Mouse (Mus musculus): ENCODE results near the gene Slc22a6.
A peak's percentile ranks its signal among the peaks of the same experiment; 100 is the strongest.

Gene Slc22a6

DNA sequence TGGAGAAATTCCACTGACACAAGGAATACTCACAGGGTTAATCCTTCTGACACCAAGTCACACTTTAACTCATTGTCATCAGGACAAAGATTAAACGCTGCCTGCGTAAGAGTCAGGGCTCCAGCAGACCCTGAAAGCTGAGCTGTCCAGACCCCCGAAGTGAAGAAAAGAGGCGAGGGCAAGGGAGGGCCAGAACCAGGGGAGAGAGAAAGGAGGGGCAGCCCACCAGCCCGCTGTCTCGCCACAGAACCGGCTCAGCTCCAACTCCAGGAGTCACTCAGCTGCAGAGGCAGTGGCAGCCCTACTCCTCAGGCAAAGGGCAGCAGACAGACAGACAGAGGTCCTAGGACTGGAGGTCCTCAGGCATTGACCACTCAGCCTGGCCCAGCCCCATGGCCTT is at the start of gene Slc22a6:
Slc22a6 (plus strand) TSS at position 136 of the 400 bp plus-strand sequence.
- no peak for DNase-seq (ENCODE audit: low read depth, low spot score)
- no peaks in the 10 kb centered on the region for H3K36me3 ChIP-seq (ENCODE audit: control insufficient read depth, insufficient read depth, low read length, poor library complexity, severe bottlenecking)
- no peaks in the 10 kb centered on the region for H3K27me3 ChIP-seq (ENCODE audit: control insufficient read depth, insufficient read depth, low read length, poor library complexity, severe bottlenecking)

DNA sequence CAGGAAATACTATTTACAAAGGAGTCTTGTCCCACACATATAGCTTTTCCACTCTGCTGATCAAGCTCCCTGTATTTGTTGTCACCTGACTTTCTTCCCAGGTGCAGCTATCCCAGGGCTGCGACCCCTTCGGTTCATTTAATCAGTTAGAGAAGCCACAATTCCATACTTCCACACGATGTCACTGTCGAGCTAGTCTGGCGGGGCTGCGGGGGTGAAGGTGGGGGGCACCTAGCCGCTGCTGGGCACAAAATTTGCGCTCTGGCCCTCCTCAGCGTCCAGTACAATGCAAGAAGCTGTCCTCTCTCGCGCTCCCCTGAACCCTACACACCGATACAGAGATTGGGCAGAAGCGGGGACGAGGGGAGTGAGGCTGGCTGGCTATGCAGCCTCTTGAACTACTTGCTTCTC is 48.4 kb upstream of the Slc22a6 start:
- Histone ChIP-seq H3K27me3 (ENCODE audit: control insufficient read depth, insufficient read depth, low read length, poor library complexity, severe bottlenecking) (no peaks in the 10 kb centered on the region), H3K36me3 (ENCODE audit: control insufficient read depth, insufficient read depth, low read length, poor library complexity, severe bottlenecking) (no peaks in the 10 kb centered on the region)
- DNase-seq (ENCODE audit: low read depth, low spot score) = peak; percentile 35

DNA sequence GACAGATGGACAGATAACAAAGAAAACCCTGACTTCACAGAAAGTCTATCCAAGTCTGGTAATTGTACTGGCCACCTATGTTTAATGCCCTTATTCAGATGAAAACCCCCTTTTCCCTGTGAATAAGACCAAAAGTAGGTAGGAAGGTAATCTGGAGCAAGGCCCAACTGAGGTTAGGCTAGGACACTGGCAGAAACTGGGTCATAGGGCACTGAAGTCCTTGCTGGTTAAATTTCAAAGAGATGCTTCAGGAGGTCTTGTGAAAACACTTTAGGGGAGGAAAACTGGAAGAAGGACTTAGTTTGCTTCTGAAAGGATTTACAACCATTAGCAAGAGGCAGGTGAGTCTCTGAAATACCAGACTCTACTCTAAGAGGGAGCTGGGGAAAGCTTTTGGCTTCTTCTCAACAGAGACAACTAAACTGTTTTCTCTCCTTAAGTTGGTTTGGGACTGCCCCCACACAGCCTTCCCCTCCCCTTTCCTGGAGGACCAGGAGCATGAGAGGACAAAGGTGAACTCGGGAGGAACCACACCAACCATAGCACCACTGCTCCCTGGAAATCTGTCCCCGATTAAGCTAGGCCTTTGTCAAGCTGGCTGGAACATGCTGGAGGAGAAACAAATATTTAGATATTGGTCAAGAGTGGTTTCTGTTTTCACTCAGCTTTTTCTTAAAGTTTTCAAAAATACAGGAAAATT is 47.3 kb upstream of the Slc22a6 start:
- H3K36me3 ChIP-seq (ENCODE audit: control insufficient read depth, insufficient read depth, low read length, poor library complexity, severe bottlenecking) = no peaks in the 10 kb centered on the region
- no peak for DNase-seq (ENCODE audit: low read depth, low spot score)
- H3K27me3 ChIP-seq (ENCODE audit: control insufficient read depth, insufficient read depth, low read length, poor library complexity, severe bottlenecking) = no peaks in the 10 kb centered on the region

DNA sequence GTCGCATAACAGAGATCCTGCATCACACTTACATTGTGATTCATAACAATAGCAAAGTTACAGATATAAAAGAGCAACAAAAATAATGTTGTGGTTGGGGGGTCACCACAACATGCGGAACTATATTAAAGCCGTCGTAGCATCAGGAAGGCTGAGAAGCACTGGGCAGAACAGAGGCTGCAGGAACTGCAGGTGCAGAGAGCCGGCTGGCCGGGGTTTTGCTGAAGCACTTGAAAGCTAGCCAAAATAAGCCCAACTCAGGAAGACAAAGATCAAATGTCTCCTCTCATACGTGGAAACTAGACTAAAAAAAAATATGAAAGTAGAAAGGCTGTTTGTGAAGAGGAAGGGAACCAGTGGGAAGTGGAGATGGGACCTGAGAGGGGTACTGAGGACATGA is 46.1 kb upstream of the Slc22a6 start:
- DNase-seq (ENCODE audit: low read depth, low spot score) = no peak
- H3K27me3 ChIP-seq (ENCODE audit: control insufficient read depth, insufficient read depth, low read length, poor library complexity, severe bottlenecking) = no peaks in the 10 kb centered on the region

DNA sequence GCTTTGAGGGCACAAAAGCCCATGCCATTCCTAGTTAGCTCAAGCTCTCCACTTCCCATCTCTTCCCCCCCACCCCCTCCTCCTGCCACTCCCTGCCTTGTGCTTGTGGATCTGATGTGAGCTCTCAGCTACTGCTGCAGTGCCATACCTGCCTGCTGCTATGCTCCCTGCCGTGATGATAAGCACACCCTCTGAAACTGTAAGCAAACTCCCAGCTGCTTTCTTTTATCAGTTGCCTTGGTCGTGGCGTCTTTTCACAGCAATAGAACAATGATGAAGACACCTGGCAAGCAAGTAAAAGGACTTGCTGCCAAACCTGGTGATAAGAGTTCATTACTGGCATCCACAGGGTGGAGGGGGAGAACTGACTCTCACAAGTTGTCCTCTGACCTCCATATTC is 45.4 kb upstream of the Slc22a6 start:
- no peaks in the 10 kb centered on the region for H3K27me3 ChIP-seq (ENCODE audit: control insufficient read depth, insufficient read depth, low read length, poor library complexity, severe bottlenecking)
- DNase-seq (ENCODE audit: low read depth, low spot score) = no peak
- no peaks in the 10 kb centered on the region for H3K36me3 ChIP-seq (ENCODE audit: control insufficient read depth, insufficient read depth, low read length, poor library complexity, severe bottlenecking)

More for the DNA sequence above, 46.1 kb upstream of the Slc22a6 start:
- H3K36me3 ChIP-seq (ENCODE audit: control insufficient read depth, insufficient read depth, low read length, poor library complexity, severe bottlenecking) = no peaks in the 10 kb centered on the region

DNA sequence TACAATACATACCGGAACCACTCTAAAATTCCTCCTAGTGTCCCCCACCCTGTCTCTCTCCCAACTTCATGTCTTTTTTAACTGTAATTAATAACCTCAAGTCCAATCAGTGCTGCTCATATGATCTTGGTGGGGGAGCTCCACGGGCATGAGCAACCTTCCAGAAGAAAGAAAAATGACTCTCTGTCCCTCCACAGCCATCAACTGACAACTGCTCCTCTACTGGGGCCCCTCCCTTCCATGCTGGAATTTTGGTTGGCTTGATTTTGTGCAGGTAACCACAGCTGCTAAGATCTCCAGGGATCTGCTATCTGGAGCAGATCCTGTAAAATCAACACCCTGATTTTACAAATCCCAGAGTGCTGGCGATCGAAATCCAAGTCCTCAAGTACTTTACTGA is 40.4 kb upstream of the Slc22a6 start:
- no peak for DNase-seq (ENCODE audit: low read depth, low spot score)

DNA sequence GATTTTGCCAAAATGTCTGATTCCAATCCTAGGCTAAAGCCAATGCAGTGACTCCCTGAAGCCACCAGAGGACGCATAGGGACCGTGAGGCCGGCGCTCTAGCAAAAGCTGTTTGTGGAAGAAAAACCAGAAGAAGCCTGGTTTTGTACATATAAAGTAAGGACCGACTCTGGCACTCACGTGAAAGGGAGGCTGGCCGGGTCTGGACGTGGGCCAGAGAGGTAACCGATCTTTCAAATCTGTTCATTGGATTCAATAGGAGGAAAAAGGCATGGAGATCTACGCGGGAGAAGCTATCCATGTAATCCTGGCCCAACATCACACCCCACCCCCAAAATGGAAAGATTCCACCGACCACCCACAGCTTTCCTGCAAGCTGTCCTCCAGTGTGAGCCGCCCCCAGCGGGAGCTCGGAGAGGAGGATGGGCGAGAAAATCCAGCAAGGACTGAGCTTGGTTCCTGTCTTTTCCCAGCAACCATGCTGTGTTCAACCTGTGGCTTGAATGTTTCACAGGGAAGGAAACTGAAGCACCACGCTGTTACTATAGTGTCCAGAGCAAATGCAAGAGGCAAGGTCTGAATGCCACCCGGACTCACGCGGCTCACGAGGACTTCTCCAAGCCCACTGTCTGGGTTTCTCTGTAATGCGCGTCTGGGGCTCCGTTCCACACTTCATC is 39.4 kb upstream of the Slc22a6 start:
- H3K27me3 ChIP-seq (ENCODE audit: control insufficient read depth, insufficient read depth, low read length, poor library complexity, severe bottlenecking) = no peaks in the 10 kb centered on the region
- H3K36me3 ChIP-seq (ENCODE audit: control insufficient read depth, insufficient read depth, low read length, poor library complexity, severe bottlenecking) = no peaks in the 10 kb centered on the region
- DNase-seq (ENCODE audit: low read depth, low spot score) = peak; percentile 73

More for the DNA sequence above, 40.4 kb upstream of the Slc22a6 start:
- Histone ChIP-seq H3K27me3 (ENCODE audit: control insufficient read depth, insufficient read depth, low read length, poor library complexity, severe bottlenecking) (no peaks in the 10 kb centered on the region), H3K36me3 (ENCODE audit: control insufficient read depth, insufficient read depth, low read length, poor library complexity, severe bottlenecking) (no peaks in the 10 kb centered on the region)

DNA sequence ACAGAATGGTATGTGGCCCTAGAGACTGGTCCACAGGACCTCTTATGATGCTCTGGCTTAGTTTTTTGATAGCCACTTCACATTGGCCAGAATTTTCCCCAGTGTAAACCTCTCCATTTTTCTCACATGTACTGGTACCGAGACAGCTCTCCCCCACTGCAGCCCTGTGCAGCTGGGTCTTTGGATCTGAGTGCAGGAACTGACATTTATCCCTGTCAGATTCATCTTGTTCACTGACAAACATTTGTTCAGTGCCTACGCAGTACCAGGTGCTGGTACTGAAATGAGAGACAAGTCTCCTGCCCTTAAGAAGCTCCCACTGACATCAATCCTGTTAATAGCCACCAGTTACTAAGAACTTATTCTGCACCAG is 38.9 kb upstream of the Slc22a6 start:
- Histone ChIP-seq H3K36me3 (ENCODE audit: control insufficient read depth, insufficient read depth, low read length, poor library complexity, severe bottlenecking) (no peaks in the 10 kb centered on the region), H3K27me3 (ENCODE audit: control insufficient read depth, insufficient read depth, low read length, poor library complexity, severe bottlenecking) (no peaks in the 10 kb centered on the region)
- DNase-seq (ENCODE audit: low read depth, low spot score) = no peak

DNA sequence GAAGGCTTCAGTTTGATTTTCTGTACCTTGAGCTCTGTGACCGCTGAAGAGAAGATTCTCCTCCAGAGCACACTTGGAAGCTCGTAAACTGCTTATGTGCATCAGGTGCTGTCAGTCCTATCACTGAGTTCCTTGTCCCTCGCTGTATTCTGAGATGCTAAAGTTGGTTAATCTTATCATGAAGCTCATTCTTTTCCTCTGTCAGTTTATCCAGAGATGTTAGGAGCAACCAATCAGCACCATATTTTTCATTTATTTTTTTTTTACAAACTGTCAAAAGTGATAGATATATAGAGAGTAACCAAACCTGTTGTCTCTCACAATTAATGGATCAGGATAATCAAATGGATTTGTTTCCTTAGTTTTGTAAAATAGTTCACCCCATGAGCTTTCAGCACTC is 32.5 kb upstream of the Slc22a6 start:
- Histone ChIP-seq H3K36me3 (ENCODE audit: control insufficient read depth, insufficient read depth, low read length, poor library complexity, severe bottlenecking) (no peaks in the 10 kb centered on the region), H3K27me3 (ENCODE audit: control insufficient read depth, insufficient read depth, low read length, poor library complexity, severe bottlenecking) (no peaks in the 10 kb centered on the region)
- no peak for DNase-seq (ENCODE audit: low read depth, low spot score)

DNA sequence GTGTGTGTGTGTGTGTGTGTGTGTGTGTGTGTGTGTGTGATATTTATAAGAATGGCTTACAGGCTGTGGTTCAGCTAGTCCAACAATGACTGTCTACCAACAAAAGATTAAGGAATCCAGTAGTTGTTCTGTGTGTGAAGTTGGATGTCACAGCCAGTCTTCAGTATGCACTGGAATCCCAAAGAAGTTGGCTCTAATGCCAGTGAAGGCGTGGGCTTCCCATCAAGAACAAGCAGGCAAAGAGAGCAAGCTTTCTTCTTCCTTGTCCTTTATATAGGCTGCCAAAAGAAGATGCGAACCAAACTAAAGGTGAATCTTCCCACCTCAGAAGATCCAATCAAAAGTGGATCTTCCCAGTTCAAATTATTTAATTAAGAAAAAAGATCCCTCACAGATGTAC is 31.9 kb upstream of the Slc22a6 start:
- Histone ChIP-seq H3K36me3 (ENCODE audit: control insufficient read depth, insufficient read depth, low read length, poor library complexity, severe bottlenecking) (no peaks in the 10 kb centered on the region), H3K27me3 (ENCODE audit: control insufficient read depth, insufficient read depth, low read length, poor library complexity, severe bottlenecking) (no peaks in the 10 kb centered on the region)
- DNase-seq (ENCODE audit: low read depth, low spot score) = no peak

DNA sequence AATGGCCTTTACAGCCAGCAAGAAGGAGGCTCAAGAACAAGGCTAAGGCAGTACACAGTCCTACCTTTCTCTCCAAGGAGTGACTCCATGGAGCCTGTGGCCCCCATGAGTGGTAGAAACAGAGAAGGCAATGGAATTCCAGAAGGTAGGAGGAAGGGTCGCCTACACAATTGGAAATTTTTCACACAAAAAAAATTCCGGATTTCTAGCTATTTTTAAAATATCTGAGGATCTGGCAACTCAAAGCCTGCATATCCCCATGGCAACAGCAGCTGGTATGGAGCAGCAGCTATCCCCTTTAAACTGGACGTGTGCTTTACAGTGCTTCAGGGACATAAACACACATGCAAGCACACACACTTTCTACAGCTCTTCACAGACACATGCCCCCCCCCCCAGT is 31.5 kb upstream of the Slc22a6 start:
- DNase-seq (ENCODE audit: low read depth, low spot score) = no peak
- no peaks in the 10 kb centered on the region for H3K36me3 ChIP-seq (ENCODE audit: control insufficient read depth, insufficient read depth, low read length, poor library complexity, severe bottlenecking)

DNA sequence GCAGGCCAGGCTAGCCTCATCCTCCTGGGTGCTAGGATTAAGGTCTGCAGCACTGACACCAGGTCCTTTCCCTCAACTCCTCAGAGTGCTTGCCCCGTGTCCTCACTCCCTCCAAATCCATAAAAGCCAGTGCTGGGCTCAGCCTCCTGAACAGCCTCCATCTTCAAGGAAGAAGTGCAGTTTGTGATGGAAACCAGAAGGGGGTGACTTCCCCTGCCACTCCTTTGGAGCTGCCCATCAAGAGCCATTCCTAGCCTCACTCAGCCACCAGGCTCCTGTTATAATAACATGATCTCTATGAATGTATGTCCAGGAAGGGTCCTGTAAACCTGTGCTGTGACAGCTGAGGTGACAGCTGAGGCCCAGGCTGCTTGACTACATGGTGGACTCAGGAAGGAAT is 30.5 kb upstream of the Slc22a6 start:
- no peaks in the 10 kb centered on the region for H3K36me3 ChIP-seq (ENCODE audit: control insufficient read depth, insufficient read depth, low read length, poor library complexity, severe bottlenecking)
- no peak for DNase-seq (ENCODE audit: low read depth, low spot score)
- no peaks in the 10 kb centered on the region for H3K27me3 ChIP-seq (ENCODE audit: control insufficient read depth, insufficient read depth, low read length, poor library complexity, severe bottlenecking)

More for the DNA sequence above, 31.5 kb upstream of the Slc22a6 start:
- no peaks in the 10 kb centered on the region for H3K27me3 ChIP-seq (ENCODE audit: control insufficient read depth, insufficient read depth, low read length, poor library complexity, severe bottlenecking)

DNA sequence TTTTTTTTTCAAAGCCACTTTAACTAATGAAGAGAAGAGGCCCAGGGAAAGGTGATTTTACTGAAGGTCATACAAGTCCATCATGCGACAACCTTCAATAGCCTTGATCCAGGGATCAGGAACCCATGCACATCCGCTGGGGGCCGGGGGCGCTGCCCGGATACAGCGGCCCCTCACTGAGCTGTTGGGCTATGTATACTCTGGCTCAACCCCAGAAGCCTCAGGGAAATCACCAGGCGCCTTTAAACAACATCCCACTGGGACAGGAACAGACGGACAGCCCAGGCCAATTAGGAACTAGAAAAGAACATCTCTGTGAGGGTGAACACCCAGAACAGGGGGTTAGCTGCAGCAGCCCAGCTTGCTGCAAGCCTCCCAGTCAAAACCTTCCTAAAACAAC is 26.9 kb upstream of the Slc22a6 start, which contains the start of gene Slc22a8:
Slc22a8 (plus strand) TSS at position 301 of the 400 bp plus-strand sequence.
- Histone ChIP-seq H3K27me3 (ENCODE audit: control insufficient read depth, insufficient read depth, low read length, poor library complexity, severe bottlenecking) (no peaks in the 10 kb centered on the region), H3K36me3 (ENCODE audit: control insufficient read depth, insufficient read depth, low read length, poor library complexity, severe bottlenecking) (no peaks in the 10 kb centered on the region)
- no peak for DNase-seq (ENCODE audit: low read depth, low spot score)

DNA sequence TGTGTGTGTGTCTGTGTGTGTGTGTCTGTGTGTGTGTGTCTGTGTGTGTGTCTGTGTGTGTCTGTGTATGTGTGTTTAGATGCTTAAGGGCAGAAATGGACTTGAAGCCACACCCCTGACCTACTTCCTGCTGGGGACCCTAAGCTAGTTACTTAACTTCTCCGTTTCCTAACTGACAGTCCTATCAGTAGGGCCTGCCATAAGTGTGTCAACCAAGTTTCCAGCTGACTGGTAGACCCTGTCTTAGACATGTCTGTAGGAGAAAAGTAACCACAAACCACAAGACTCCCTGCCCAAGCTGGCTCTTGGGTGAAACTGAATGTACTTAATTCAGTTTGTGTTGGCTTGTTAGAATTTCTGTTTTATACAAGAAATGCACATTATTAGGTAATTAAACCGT is 25.7 kb upstream of the Slc22a6 start:
- H3K36me3 ChIP-seq (ENCODE audit: control insufficient read depth, insufficient read depth, low read length, poor library complexity, severe bottlenecking) = no peaks in the 10 kb centered on the region
- H3K27me3 ChIP-seq (ENCODE audit: control insufficient read depth, insufficient read depth, low read length, poor library complexity, severe bottlenecking) = no peaks in the 10 kb centered on the region
- peak; percentile 72 for DNase-seq (ENCODE audit: low read depth, low spot score)

DNA sequence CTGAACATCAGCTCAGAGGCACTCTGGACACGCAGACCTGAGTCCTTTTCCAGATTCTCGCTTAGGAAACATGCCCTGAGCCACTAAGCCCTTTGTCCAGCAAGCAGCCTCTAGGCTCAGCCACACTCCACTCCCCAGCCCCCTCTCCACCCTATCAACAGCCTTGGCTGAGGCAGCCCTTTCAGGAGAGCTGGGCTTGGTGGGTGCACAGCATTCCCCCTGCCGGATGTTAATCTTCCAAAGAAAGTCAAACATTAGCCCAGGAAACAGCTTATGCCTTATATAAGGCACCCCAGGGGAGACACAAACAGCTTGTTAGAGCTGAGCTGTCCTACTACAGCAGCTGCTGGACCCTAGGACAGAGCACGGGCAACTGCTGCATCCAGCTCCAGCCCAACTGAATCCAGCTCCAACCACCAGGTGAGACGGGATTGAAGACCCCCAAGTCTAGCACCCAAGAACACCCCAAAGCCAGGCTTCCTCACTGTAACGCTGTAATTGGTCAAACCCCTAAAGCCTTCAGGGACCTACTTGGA is 24.9 kb upstream of the Slc22a6 start:
- Histone ChIP-seq H3K36me3 (ENCODE audit: control insufficient read depth, insufficient read depth, low read length, poor library complexity, severe bottlenecking) (no peaks in the 10 kb centered on the region), H3K27me3 (ENCODE audit: control insufficient read depth, insufficient read depth, low read length, poor library complexity, severe bottlenecking) (no peaks in the 10 kb centered on the region)
- no peak for DNase-seq (ENCODE audit: low read depth, low spot score)
